Mouse (Mus musculus) embryonic fibroblast, embryonic 13.5 days (primary cell): ENCODE measurements at regions not wholly inside any gene's neighbourhood (a gene's known extent, or its start where the extent isn't known, plus 50 kb on each side); places are given as distances from the start of the nearest gene placed in this dataset.

Experiments used
- CTCF ChIP-seq: IDR thresholded peaks from 2 replicates; pipeline ENCODE4 v1.5.1; 2011; ENCODE audit warnings: mild to moderate bottlenecking, control low read depth, low read length, moderate library complexity, borderline replicate concordance; ENCODE audit not compliant: insufficient read depth
- POLR2A ChIP-seq: IDR thresholded peaks from 2 replicates; pipeline ENCODE4 v1.6.1; 2011; ENCODE audit warnings: low read depth, mild to moderate bottlenecking, control low read depth, low read length, moderate library complexity

GRCm38 (mm10) chr19:35143781-35144180 lies 221.6 kb downstream of the Kif20b start:
- TF ChIP-seq POLR2A (no peak), CTCF (no peak)
